Mouse (Mus musculus): ENCODE results near the gene Slc4a4.

GRCm38 (mm10) chr5:89198501-89198900, 311.9 kb downstream of the Slc4a4 start:
- TF ChIP-seq TAL1 (IDR thresholded peaks at IDR 0.05; ENCODE audit: low read length), result no peak
- no peak for TF ChIP-seq GATA1 (IDR thresholded peaks at IDR 0.05; ENCODE audit: low read length)
